Mouse (Mus musculus) E14TG2a.4 (cell line): ENCODE measurements at regions not wholly inside any gene's neighbourhood (a gene's known extent, or its start where the extent isn't known, plus 50 kb on each side); places are given as distances from the start of the nearest gene placed in this dataset.
A peak's percentile ranks its signal among the peaks of the same experiment; 100 is the strongest.

ENCODE experiments used
- H3K27me3 ChIP-seq: 2 replicates; pipeline ENCODE4 v1.6.1; 2014; ENCODE audit warnings: low read length, control low read depth; ENCODE audit not compliant: insufficient read depth
- H3K36me3 ChIP-seq: 2 replicates; pipeline ENCODE4 v1.6.1; 2014; ENCODE audit warnings: low read length, control low read depth; ENCODE audit not compliant: insufficient read depth
- H3K4me1 ChIP-seq: replicated peaks from 2 replicates; pipeline ENCODE4 v1.6.1; 2014; ENCODE audit warnings: low read depth, low read length, control low read depth
- H3K4me3 ChIP-seq: replicated peaks from 2 replicates; pipeline ENCODE4 v1.5.1; 2014; ENCODE audit warnings: mild to moderate bottlenecking, low read length
- H3K9me3 ChIP-seq: 2 replicates; pipeline ENCODE4 v1.6.1; 2014; ENCODE audit warnings: low read length, control low read depth
- CTCF ChIP-seq: conservative IDR thresholded peaks from 2 replicates; pipeline ENCODE4 v1.5.1; 2014; ENCODE audit warnings: low read length
- NANOG ChIP-seq: IDR thresholded peaks from 2 replicates; pipeline ENCODE4 v1.6.1; 2014; ENCODE audit warnings: borderline replicate concordance, low read length, mixed read lengths
- POU5F1 ChIP-seq: IDR thresholded peaks from 2 replicates; pipeline ENCODE4 v1.6.1; 2014; ENCODE audit warnings: low read length, borderline replicate concordance

DNA sequence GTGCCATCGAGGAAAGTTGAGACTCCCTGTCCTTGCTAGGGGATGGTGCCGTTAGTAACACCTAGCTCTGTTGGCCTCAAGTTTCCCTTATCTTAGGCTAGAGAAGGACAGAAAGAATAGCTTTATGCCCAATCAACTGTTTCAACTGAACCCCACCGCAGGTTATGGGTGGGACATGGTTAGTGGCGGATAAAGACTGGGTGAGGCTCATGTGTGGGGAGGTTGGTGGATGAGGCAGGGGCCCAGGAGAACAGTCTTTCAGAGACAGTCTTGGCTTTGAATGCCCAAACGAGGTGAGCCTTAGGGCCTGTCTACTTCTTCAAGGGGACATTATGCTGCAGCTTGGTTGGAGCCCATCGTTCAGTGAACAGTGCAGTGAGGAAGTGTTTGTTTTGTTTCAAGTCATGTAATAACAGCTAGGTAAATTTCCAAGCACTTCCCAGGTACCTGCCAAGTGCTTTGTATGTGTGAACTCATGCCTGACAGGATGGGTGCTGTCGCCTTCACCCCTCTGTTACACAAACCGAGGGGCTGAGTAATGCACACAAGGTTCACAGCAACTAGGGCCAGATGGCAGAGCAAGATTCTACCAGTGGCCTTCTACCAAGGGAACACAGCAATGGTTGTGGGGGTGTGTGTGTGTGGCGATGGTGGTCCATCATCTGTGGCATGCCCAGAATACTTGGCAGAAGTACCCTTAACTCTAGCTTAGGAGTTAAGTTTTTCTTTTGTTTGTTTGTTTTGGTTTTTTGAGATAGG lies 1199.6 kb upstream of the A1bg start:
- Histone ChIP-seq H3K9me3 (no peaks in the 10 kb centered on the region), H3K4me1 (peaks cover 95% of the 10 kb centered on the region), H3K4me3 (no peak overlapping the region), H3K27me3 (no peaks in the 10 kb centered on the region), H3K36me3 (peaks cover 90% of the 10 kb centered on the region)
- TF ChIP-seq POU5F1 (no peak), NANOG (no peak), CTCF (no peak)

DNA sequence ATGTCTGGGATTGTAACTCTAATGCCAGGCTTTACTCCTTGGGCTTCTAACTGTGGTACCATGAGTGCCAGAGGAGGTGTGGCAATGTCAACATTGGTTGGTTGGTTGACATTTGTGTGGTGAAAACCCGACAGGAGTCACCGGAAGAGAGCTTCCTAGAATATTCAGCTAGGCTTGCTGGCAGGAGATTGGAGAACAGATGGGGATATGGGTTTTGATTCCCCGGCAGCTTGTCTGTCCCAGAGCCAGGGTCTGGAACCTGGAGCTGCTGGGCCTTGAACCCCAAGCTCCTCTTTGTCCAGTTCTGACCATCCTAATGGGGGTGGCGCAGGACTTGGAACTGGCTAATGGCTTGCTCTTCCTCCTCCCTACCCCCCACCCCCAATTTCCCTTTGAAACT lies 1198.9 kb upstream of the A1bg start:
- Histone ChIP-seq H3K36me3 (peaks cover 90% of the 10 kb centered on the region), H3K27me3 (no peaks in the 10 kb centered on the region), H3K9me3 (no peaks in the 10 kb centered on the region), H3K4me1 (peaks cover 95% of the 10 kb centered on the region), H3K4me3 (no peak overlapping the region)
- TF ChIP-seq POU5F1 (no peak), NANOG (no peak)

DNA sequence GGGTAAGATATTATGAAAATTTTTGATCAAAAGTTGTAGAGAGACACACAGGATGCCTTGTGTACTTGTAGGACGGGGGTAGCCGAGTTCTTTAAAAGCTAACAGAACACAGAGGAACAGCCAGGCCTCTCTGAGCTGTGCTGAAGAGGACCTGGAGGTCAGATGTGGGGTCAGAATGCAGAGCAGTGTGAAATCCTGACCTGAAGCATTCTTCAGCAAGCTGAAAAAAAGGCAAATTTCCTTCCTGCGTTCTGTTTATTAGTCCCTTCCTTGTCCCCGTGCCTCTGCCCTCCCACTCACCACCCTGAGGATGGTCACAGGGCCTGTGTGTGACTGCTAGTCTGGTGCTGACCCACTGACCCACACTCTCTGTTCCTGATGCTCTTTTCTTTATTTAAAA lies 1197.9 kb upstream of the A1bg start:
- peaks cover 91% of the 10 kb centered on the region for H3K36me3 ChIP-seq
- no peaks in the 10 kb centered on the region for H3K27me3 ChIP-seq
- H3K4me1 ChIP-seq: peaks cover 95% of the 10 kb centered on the region
- no peak for TF ChIP-seq NANOG
- H3K4me3 ChIP-seq: no peak overlapping the region
- H3K9me3 ChIP-seq: no peaks in the 10 kb centered on the region

DNA sequence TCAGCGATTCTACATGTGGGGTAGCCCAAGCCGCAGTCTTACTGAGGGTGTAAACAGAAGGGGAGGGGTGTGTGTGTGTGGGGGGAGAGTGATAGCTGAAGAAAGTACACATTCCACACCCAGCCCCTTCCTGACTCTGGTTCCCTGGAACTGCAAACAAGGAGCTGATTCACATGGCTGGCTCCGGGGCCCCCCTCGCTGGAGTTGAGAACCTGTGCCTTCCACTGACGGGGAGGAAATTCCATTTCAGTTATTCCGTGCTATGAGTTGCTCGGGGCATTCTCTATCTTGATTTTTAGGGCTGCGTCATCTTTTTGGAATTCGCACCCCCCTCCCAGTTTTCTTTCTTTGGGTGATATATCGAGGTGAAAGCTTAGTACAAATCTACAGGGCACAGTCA lies 1196.2 kb upstream of the A1bg start:
- Histone ChIP-seq H3K36me3 (peaks cover 93% of the 10 kb centered on the region), H3K9me3 (no peaks in the 10 kb centered on the region)

DNA sequence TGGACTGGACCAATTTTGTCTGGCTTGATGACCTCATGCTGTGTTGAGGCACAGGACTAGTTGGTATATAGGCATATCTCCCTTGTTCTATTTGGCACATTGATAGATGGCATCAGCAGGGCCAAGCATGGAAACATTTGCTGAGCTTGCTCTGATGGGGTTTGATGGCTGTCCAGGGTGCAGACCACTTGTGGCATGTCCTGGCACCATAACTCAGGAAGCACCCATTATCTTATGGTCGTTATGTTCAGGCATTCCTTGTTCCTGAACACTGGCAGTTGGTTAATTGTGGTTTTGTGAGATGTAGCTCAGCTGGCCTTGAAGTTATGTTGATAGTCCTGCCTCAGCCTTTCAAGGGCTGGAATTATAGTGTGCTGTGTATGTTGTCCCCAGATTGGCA lies 1193.4 kb upstream of the A1bg start:
- no peaks in the 10 kb centered on the region for H3K27me3 ChIP-seq
- H3K9me3 ChIP-seq: no peaks in the 10 kb centered on the region
- H3K36me3 ChIP-seq: peaks cover 91% of the 10 kb centered on the region
- no peak overlapping the region for H3K4me3 ChIP-seq
- no peak for TF ChIP-seq POU5F1
- TF ChIP-seq CTCF: no peak
- no peak for TF ChIP-seq NANOG
- peaks cover 96% of the 10 kb centered on the region for H3K4me1 ChIP-seq

More for the DNA sequence above, 1196.2 kb upstream of the A1bg start:
- Histone ChIP-seq H3K27me3 (no peaks in the 10 kb centered on the region), H3K4me1 (peaks cover 96% of the 10 kb centered on the region), H3K4me3 (no peak overlapping the region)
- TF ChIP-seq CTCF (no peak), POU5F1 (no peak), NANOG (no peak)

DNA sequence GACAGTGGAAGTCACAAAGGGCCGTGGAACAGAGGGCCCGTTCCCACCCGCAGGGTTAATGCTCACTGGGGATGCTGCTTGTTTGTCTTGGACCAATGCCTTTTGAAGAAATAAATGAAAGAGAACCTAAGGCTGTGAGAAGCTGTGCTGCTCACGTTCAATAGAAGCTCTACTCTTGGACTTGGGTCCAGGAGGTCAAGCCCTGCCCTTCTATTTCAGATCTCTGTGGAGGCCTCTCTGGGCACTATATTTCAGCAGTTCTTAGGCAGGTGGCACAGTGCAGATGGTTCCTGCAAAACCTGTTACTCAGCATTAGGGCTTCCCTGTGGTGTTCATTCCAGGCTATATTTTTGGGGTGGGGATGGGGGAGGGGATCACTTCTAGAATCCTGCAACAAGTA lies 1192.0 kb upstream of the A1bg start:
- Histone ChIP-seq H3K27me3 (no peaks in the 10 kb centered on the region), H3K4me3 (no peak overlapping the region)

DNA sequence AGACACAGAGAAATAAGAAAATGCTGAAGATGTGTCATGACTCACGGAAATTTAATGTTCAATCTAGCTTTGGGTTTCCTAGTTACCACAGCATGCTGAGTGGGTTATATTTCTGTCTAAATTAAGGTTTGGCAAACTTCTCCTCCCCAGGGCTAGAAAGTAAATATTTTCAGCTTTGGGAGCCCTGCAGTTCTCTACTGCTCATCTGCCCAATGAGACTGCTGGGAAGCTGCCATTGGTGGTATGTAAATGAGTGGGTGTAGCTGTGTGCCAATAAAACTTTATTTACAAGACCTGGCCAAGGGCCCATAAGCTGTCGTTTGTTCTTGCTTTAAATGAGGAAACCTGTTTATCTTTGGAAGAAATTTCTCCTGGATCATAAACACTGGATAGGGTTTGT lies 1189.3 kb upstream of the A1bg start:
- Histone ChIP-seq H3K4me1 (peaks cover 95% of the 10 kb centered on the region), H3K9me3 (no peaks in the 10 kb centered on the region), H3K27me3 (no peaks in the 10 kb centered on the region), H3K36me3 (peaks cover 93% of the 10 kb centered on the region), H3K4me3 (no peak overlapping the region)
- no peak for TF ChIP-seq NANOG
- no peak for TF ChIP-seq CTCF
- TF ChIP-seq POU5F1: no peak

More for the DNA sequence above, 1192.0 kb upstream of the A1bg start:
- Histone ChIP-seq H3K36me3 (peaks cover 93% of the 10 kb centered on the region), H3K4me1 (peaks cover 97% of the 10 kb centered on the region), H3K9me3 (no peaks in the 10 kb centered on the region)
- TF ChIP-seq CTCF: no peak
- TF ChIP-seq POU5F1: no peak
- no peak for TF ChIP-seq NANOG

DNA sequence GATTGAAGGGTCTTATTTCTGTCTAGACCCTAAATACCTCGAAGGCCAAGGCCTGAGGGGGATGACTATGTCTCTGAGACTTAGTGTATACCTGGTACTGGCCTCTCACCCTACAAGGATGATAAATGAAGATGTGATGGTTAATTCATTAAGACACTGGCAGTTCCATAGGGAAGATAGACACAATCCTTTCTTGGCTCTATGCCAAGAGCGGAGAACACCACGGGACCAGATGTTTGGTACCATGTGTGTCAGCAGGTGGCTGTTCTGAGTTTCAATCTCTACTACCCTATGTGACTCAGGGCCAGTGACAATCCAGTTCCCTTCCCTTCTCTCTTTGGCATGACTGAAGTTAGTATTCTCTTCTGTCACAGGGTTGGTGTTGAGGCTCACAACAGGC lies 1185.2 kb upstream of the A1bg start:
- H3K9me3 ChIP-seq: no peaks in the 10 kb centered on the region
- no peaks in the 10 kb centered on the region for H3K27me3 ChIP-seq
- TF ChIP-seq CTCF: no peak
- no peak for TF ChIP-seq POU5F1
- TF ChIP-seq NANOG: no peak
- peaks cover 92% of the 10 kb centered on the region for H3K4me1 ChIP-seq
- no peak overlapping the region for H3K4me3 ChIP-seq
- peaks cover 77% of the 10 kb centered on the region for H3K36me3 ChIP-seq

DNA sequence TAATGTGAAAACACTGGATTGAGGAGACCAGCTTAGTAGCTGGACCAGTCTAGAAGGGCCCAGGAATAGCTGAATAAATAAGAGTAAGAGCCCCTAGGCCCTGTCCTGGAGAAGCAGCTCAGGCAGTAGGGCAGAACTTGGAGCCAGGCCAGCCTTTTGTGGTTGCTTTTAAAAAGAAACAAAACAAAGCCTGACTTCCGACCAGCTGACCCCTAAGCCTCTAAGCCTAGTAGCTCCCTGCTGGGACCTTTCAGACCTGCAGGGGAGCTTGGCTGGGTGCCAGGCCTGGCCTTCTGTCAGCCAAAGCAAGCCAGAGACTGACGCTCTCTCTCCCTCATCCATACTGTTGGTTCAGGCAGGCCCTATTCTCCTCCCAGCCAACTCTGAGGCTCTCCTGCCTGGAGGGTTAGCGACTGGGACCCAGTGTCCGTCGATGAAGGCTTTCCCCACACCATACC lies 1183.7 kb upstream of the A1bg start:
- TF ChIP-seq CTCF: no peak
- no peak for TF ChIP-seq POU5F1
- peak; percentile 49; the same call in 1 of the 2 replicates for TF ChIP-seq NANOG
- H3K36me3 ChIP-seq: peaks cover 79% of the 10 kb centered on the region
- peaks cover 86% of the 10 kb centered on the region for H3K4me1 ChIP-seq
- no peaks in the 10 kb centered on the region for H3K27me3 ChIP-seq
- H3K4me3 ChIP-seq: no peak overlapping the region
- H3K9me3 ChIP-seq: no peaks in the 10 kb centered on the region
